Mouse (Mus musculus): Measurements from ENCODE around the gene Dicer1.

The Dicer1 gene

GRCm38 (mm10) chr12:104676535-104677370, 75.0 kb downstream of the Dicer1 start:
- DNase-seq, result no peak

GRCm38 (mm10) chr12:104672976-104673375, 78.8 kb downstream of the Dicer1 start:
- DNase-seq, result no peak

- no peak for DNase-seq
Observed at GRCm38 (mm10) chr12:104672406-104672805, 79.3 kb downstream of the Dicer1 start.

GRCm38 (mm10) chr12:104667846-104668245, 83.9 kb downstream of the Dicer1 start:
- DNase-seq, result no peak

- no peak for DNase-seq
Observed at GRCm38 (mm10) chr12:104665951-104666350, 85.8 kb downstream of the Dicer1 start.

GRCm38 (mm10) chr12:104665521-104665920, 86.2 kb downstream of the Dicer1 start:
- DNase-seq, result no peak

- DNase-seq, result no peak
Observed at GRCm38 (mm10) chr12:104656146-104656545, 95.6 kb downstream of the Dicer1 start.

GRCm38 (mm10) chr12:104655006-104655405, 96.7 kb downstream of the Dicer1 start:
- no peak for DNase-seq

- no peak for DNase-seq
Observed at GRCm38 (mm10) chr12:104652021-104652420, 99.7 kb downstream of the Dicer1 start.

GRCm38 (mm10) chr12:104651269-104651668, 100.5 kb downstream of the Dicer1 start:
- DNase-seq, result no peak

- DNase-seq, result no peak
Observed at GRCm38 (mm10) chr12:104650510-104651260, 101.1 kb downstream of the Dicer1 start.

- DNase-seq, result no peak
Observed at GRCm38 (mm10) chr12:104648366-104648765, 103.4 kb downstream of the Dicer1 start.

- DNase-seq, result no peak
Observed at GRCm38 (mm10) chr12:104642337-104642736, 109.4 kb downstream of the Dicer1 start.

- DNase-seq, result no peak
Observed at GRCm38 (mm10) chr12:104640934-104641333, 110.8 kb downstream of the Dicer1 start.

- no peak for DNase-seq
Observed at GRCm38 (mm10) chr12:104638156-104638555, 113.6 kb downstream of the Dicer1 start.

All from liver (tissue).